Mouse (Mus musculus) left cerebral cortex, postnatal 14 days (tissue): ENCODE results near the gene Fosl1. TPM values are rescaled to one million over a fixed set of nuclear protein-coding genes. Genes with fewer than 3 reads are reported as not detected.

Experiments
- DNase-seq, 2 experiments: peaks; one replicate each; pipeline ENCODE4 v3.0.0; 2021 to 2022; ENCODE audit warnings: low spot score in 2 of 2, mixed read lengths in 1 of 2
- intact Hi-C: fragments of 180-260 bp; cut with DNase I; formaldehyde crosslinking; loops from one replicate; pipeline ENCODE4 v1.15.1; 2025
- total RNA-seq, 2 experiments: library from RNA; stranded (reverse); gene quantifications; 2 replicates each; pipeline ENCODE4 v1.2.3; 2021

The Fosl1 gene
- total RNA-seq, 2 experiments from 2014 or later: not detected

DNA sequence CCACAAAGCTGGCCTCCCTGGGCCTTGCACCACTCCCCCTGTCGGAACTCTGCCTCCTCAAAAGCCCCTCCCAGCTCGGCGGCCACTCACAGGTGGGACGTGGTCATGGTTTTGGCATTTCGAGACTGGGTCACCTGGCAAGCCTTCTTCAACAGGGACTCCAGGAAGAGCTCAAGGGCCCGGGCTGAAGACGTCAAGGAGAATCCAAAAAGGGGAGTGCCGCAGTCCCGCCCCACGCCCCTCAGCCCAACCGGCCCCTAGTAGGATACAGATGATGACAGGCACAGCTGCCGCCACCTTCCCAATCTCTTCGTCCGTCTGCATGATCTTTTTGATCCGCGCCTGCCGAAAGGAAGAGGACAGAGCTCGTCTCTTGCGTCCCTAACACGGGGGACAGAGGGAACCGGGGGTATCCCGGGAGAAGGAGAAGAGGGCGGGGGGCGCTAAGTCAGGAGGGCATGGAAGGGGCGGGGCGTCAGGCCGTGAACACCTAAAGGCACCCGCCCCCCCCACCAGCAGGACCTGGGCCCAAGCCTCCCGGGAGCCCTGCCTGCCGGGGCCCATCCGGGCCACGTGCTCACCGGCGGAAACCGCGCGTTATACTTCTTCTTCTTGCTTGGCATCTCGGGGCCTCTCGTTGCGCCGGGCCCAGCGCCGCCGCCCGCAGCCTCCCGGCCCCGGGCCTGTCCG is 23.1 kb upstream of the Fosl1 start:
- intact Hi-C loops: no loop called here
- DNase-seq: no peak

DNA sequence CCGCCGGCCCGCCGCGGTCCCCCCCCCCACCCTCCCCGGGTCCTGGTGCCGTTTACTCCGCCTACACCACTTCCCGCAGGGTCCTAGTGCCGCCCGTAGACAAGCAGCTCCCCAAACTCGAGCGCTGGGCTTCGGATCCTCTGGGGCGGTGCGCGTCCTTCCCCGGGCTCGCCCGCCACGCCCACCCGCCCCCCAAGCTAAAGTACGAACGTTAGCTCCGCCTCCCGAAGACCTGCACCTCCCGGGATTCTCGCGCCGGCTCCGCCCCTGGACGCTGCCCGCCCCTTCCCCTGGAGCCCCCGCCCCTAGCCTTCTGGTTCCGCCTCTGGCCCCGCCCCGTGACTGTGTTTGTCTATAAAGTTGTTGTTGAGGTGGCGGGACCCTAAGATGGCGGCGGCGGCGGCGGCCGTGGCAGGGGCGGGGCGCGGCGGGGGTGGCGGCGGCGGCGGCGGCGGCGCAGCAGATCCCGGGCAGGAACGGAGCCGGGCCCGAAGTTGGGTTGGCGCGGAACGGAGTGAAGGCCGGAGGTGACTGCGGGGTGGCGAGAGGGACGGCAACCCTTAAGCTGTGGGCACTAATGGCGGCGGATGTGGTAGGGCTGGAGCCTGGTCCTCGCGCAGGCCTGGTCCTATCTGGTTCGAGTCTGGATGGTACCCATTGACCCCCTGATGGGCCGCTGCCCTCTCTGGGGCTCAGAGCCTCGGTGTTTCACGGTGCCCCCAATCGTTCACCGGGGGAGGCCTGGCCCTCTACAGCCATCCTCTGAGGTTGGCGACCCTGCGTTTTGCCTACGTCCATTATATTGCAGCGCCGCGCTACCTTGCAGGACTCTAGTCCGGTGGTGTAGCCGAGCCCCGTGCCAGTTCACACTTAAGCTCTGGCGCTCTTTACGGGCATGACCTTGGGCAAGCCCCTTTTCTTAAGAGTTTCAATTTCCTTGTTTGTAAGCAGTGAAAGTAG is 22.3 kb upstream of the Fosl1 start, which contains the start of the genes Drap1 and AI837181:
TSS of gene Drap1 (minus strand) at position 198 of the 960 bp plus-strand sequence.
TSS of gene AI837181 (plus strand) at position 363 of the 960 bp plus-strand sequence.
- intact Hi-C loops: no loop called here
- peak; percentile 93 to 95 for DNase-seq

DNA sequence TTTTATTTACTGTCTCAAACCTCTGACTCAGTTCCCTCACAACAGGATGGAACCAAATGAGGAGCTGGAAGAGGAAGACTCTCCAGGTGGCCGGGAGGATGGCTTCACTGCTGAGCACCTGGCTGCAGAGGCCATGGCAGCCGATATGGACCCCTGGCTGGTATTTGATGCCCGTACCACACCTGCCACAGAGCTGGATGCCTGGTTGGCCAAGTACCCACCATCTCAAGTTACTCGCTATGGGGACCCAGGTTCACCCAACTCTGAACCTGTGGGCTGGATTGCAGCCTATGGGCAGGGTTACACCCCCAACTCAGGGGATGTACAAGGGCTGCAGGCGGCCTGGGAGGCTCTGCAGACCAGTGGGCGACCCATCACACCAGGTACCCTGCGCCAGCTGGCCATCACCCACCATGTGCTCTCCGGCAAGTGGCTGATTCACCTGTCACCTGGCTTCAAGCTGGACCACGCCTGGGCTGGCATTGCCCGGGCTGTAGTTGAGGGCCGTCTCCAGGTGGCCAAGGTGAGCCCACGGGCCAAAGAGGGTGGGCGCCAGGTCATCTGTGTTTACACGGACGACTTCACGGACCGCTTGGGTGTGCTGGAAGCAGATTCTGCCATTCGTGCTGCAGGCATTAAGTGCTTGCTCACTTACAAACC is 21.3 kb upstream of the Fosl1 start:
- intact Hi-C loops: no loop called here
- DNase-seq: no peak

- intact Hi-C loops: no loop called here
- DNase-seq: no peak
Measured at GRCm38 (mm10) chr19:5426640-5427290, 20.6 kb upstream of the Fosl1 start.

DNA sequence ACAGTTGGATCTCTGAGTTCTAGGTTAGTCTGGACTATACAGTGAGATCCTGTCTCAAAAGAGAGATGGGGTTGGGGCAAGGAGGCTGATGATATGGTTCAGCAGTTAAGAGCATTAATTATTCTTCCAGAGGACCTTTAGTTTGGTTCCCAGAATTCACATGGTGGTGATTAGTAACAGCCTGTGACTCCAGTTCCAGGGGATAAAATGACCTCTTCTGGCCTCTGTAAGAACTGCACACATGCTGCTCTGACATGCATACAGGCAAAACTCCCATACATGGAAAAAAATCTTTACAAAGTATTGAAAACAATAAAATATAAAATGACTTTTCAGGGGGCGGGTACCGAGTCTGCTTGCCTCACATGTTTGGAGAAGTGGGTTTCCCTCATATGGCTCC is 19.3 kb upstream of the Fosl1 start:
- DNase-seq: no peak
- intact Hi-C loops: no loop called here

GRCm38 (mm10) chr19:5429219-5429618 is 18.1 kb upstream of the Fosl1 start:
- intact Hi-C loops: no loop called here

GRCm38 (mm10) chr19:5429806-5430205 is 17.5 kb upstream of the Fosl1 start:
- intact Hi-C loops: loop anchor here (10.0 kb wide), 1 partner anchor 135 kb away; the partner anchor contains the start of genes Ap5b1 and Ovol1
- DNase-seq: no peak

More at GRCm38 (mm10) chr19:5429219-5429618, 18.1 kb upstream of the Fosl1 start:
- DNase-seq: no peak

- no peak for DNase-seq
- intact Hi-C loops: loop anchor here (10.0 kb wide), 1 partner anchor 134 kb away; the partner anchor contains the start of genes Ap5b1 and Ovol1
Measured at GRCm38 (mm10) chr19:5430408-5430807, 16.9 kb upstream of the Fosl1 start.

DNA sequence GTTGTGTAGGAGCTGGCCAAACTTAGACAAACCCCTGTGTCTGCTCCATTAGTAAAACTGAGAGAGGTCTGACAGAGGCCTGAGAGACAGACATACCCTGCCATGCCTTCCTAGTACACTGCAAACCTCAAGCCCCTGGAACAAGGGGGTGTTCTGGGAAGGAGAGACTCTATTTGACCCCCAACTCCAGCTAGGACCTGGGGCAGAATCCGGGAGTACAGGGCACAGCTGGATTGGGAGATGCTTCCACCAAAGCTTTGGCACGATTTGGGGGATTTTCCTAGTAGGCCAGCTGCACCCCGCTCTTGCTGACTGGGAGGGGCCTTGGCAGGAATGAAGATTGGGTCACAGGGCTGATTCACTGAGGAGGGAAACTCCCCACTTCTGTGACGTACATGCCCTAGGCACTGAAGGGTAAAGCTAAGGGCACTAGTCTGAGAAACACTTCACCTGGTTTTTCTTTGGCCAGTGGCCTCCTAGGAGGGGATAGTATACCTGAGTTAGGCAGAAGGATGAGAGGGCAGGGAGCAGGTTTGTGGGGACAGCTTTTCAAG is 15.4 kb upstream of the Fosl1 start:
- no peak for DNase-seq
- intact Hi-C loops: loop anchor here (10.0 kb wide), 1 partner anchor 133 kb away; the partner anchor contains the start of genes Ap5b1 and Ovol1

GRCm38 (mm10) chr19:5432992-5433852 is 14.1 kb upstream of the Fosl1 start:
- DNase-seq: no peak
- intact Hi-C loops: loop anchor here (10.0 kb wide), 1 partner anchor 132 kb away; the partner anchor contains the start of genes Ap5b1 and Ovol1

- intact Hi-C loops: loop anchor here (10.0 kb wide), 1 partner anchor 131 kb away; the partner anchor contains the start of genes Ap5b1 and Ovol1
- no peak for DNase-seq
Measured at GRCm38 (mm10) chr19:5433951-5434350, 13.4 kb upstream of the Fosl1 start.

- intact Hi-C loops: no loop called here
- DNase-seq: no peak
Measured at GRCm38 (mm10) chr19:5444371-5444908, 2.9 kb upstream of the Fosl1 start.

- intact Hi-C loops: no loop called here
- no peak for DNase-seq
Measured at GRCm38 (mm10) chr19:5444954-5445353, 2.4 kb upstream of the Fosl1 start.

DNA sequence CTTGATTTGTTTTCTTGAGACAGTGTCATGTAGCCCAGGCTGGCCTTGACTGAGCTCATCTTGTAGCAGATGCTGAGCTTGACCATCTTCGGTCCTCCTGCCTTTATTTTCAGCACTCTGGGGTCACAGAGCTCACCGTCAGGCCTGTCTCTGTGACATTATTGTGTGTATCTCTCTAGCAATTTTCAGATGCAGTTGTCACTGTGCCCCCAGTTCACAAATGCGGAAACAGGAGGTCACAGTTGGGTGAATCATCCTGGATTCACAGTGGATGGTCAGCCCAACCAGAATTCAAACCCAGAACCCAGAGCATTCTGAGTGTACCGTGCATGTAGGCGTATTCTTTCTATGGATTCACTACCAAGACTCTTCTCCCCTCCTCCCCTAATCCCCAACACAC is 1.6 kb upstream of the Fosl1 start:
- DNase-seq: no peak
- intact Hi-C loops: no loop called here

DNA sequence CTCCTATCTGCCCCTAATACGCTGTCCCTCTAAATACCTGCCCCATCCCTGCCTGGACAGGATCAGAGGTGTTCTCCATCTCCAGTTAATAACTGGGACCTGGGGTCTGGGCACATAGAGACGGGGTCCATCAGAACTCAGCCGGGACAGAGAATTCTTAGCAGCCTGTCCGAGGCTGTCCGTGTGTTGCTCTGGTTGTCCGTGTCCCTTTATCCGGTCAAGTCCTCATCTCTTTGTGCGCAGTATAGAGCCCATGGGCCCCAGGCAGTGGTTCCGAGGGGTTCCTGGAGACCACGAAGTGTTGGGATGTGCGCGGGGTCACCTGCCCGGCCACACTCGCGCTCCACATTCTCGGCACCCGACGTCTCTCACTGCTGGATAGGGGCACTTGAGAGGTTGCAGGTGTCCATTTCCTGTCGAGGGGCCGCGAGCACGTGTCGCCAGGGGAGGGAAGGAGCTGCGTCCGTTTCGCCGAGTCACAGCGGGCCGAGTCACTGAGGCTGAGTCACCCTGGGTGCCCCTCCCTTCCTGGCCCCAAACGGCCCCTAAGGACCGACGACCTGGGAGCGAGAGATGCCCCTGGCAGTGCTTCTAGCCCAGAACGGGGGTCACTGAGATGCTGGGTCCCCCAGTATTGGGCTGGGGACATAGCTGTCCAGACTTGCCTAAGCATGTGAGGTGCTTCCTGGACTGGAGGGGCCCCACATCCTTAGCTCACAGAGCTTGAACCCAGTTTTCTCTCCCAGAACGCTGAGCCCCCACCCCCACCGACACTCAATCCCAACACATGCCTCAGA is 1.2 kb downstream of the Fosl1 start:
- intact Hi-C loops: no loop called here
- DNase-seq: no peak

- no peak for DNase-seq
- intact Hi-C loops: no loop called here
Measured at GRCm38 (mm10) chr19:5449673-5450072, 2.3 kb downstream of the Fosl1 start.

- intact Hi-C loops: no loop called here
- DNase-seq: no peak
Measured at GRCm38 (mm10) chr19:5451766-5452165, 4.4 kb downstream of the Fosl1 start.
